Mouse (Mus musculus) kidney, embryonic 16.5 days (tissue): ENCODE data around the gene Ifna15. TPM values are rescaled to one million over a fixed set of nuclear protein-coding genes. Genes with fewer than 3 reads are reported as not detected.

ENCODE experiments used
- ATAC-seq: fragments of 200-750 bp; cut with Nextera tagmentation; 2 replicates; pipeline ENCODE4 v1.8.0; 2017; ENCODE audit warnings: moderate TSS enrichment; ENCODE audit not compliant: low FRiP score, low TSS enrichment
- H3K27ac ChIP-seq: fragments of 300-500 bp; sonication (generic); 2 replicates; pipeline ENCODE4 v1.5.1; 2014; ENCODE audit warnings: low read length
- H3K27me3 ChIP-seq: fragments of 300-500 bp; sonication (generic); 2 replicates; pipeline ENCODE4 v1.6.1; 2014; ENCODE audit warnings: low read length, control low read depth, mixed read lengths; ENCODE audit not compliant: insufficient read depth
- H3K36me3 ChIP-seq: fragments of 300-500 bp; sonication (generic); 2 replicates; pipeline ENCODE4 v1.6.1; 2014; ENCODE audit warnings: low read length, control low read depth, mixed read lengths; ENCODE audit not compliant: insufficient read depth
- H3K4me1 ChIP-seq: fragments of 300-500 bp; sonication (generic); 2 replicates; pipeline ENCODE4 v1.6.1; 2014; ENCODE audit warnings: low read length, control low read depth, mixed read lengths; ENCODE audit not compliant: insufficient read depth
- H3K4me2 ChIP-seq: fragments of 300-500 bp; sonication (generic); replicated peaks from 2 replicates; pipeline ENCODE4 v1.6.1; 2014; ENCODE audit warnings: low read depth, low read length
- H3K4me3 ChIP-seq: fragments of 300-500 bp; sonication (generic); 2 replicates; pipeline ENCODE4 v1.5.1; 2014; ENCODE audit warnings: mild to moderate bottlenecking, low read length
- H3K9ac ChIP-seq: fragments of 300-500 bp; sonication (generic); replicated peaks from 2 replicates; pipeline ENCODE4 v1.6.1; 2014; ENCODE audit warnings: low read length
- H3K9me3 ChIP-seq: fragments of 300-500 bp; sonication (generic); 2 replicates; pipeline ENCODE4 v1.6.1; 2016; ENCODE audit warnings: low read length, control low read depth
- WGBS: fragments of 180-500 bp; shearing (Covaris S2); extraction: QIAGEN DNeasy Blood & Tissue Kit; methylation state at CpG from one replicate; pipeline ENCODE4 v1.1.7; 2014; 5-methylcytosine and 5-hydroxymethylcytosine counted together
- polyA plus RNA-seq: library from polyadenylated mRNA; unstranded; fragments of >200 nt; fragmentation: Nextera tagmentation; extraction: Ambion mirVana; gene quantifications from 2 replicates; pipeline ENCODE4 v1.2.1, GENCODE M21; 2015

Gene Ifna15
- polyA plus RNA-seq, 1 experiment from 2014 or later: not detected

- H3K4me1 ChIP-seq: 0 out of 2 replicates have a peak, but pooled peaks cover 6% of the 10 kb centered on the region
- H3K4me2 ChIP-seq: peak overlapping the region; percentile 23; the same call in 1 of the 2 replicates
- no peaks in the 10 kb centered on the region for H3K9me3 ChIP-seq
- no peak overlapping the region for H3K4me3 ChIP-seq
- H3K9ac ChIP-seq: no peak overlapping the region
- peak; percentile 80 for ATAC-seq
- H3K36me3 ChIP-seq: no peaks in the 10 kb centered on the region
- 25% methylated on average over 4 of the region's 4 CpGs for WGBS
- peak overlapping the region; percentile 66; the same call in 1 of the 2 replicates for H3K27ac ChIP-seq
- no peaks in the 10 kb centered on the region for H3K27me3 ChIP-seq
Observed at GRCm38 (mm10) chr4:88515711-88516211, 42.3 kb downstream of the Ifna15 start.

DNA sequence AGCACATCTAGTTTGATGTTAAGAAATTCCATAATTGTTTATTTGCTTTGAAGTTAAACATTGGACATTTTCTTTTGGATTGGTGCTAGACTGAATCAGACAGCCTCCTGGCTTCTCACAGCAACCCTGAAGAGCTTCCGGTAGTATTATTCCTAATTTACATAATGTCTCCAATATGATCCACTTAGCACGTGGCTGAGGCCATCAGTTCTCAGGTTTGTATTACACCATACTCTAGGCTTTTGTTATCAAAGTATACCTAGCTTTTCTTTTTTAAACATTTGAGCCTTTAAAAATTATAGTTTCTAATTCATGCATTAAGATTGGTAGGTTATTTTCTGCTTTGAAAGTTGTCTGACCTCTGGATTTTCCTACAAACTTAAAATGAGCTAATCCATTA, 42.8 kb downstream of the Ifna15 start:
- peak overlapping the region; percentile 66; the same call in 1 of the 2 replicates for H3K27ac ChIP-seq

DNA sequence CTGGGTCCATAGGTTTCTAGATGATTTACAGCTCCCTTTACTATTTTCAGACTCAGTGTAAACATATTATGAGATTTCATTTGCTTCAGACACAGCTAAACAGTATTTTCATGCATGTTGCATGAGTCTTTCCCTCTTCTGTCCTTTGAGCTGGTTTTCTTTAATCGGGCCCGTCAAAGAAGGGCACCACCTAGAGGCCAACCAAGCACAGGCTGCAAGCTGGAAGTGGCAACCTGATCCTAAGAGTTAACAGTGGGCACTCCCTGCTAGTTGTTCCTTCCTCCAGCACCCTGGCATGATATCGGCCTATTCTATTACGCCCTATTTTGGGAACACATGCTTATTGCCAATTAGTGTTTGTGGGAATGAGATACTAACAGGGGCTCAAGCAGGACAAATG, 43.6 kb downstream of the Ifna15 start:
- Histone ChIP-seq H3K4me2 (no peak overlapping the region), H3K9ac (no peak overlapping the region), H3K27me3 (no peaks in the 10 kb centered on the region), H3K9me3 (no peaks in the 10 kb centered on the region), H3K27ac (no peak overlapping the region), H3K36me3 (no peaks in the 10 kb centered on the region), H3K4me1 (0 out of 2 replicates have a peak, but pooled peaks cover 6% of the 10 kb centered on the region), H3K4me3 (no peak overlapping the region)
- ATAC-seq: peak; percentile 60; the same call in 1 of the 2 replicates
- 33% methylated on average over 4 of the region's 4 CpGs for WGBS

More for the DNA sequence above, 42.8 kb downstream of the Ifna15 start:
- no peaks in the 10 kb centered on the region for H3K27me3 ChIP-seq
- ATAC-seq: no peak
- H3K4me3 ChIP-seq: no peak overlapping the region
- H3K9ac ChIP-seq: no peak overlapping the region
- H3K4me2 ChIP-seq: peak overlapping the region; percentile 23; the same call in 1 of the 2 replicates
- 0 out of 2 replicates have a peak, but pooled peaks cover 6% of the 10 kb centered on the region for H3K4me1 ChIP-seq
- H3K9me3 ChIP-seq: no peaks in the 10 kb centered on the region
- no peaks in the 10 kb centered on the region for H3K36me3 ChIP-seq
- 58% methylated on average over 2 of the region's 2 CpGs for WGBS

- 0 out of 2 replicates have a peak, but pooled peaks cover 6% of the 10 kb centered on the region for H3K4me1 ChIP-seq
- H3K4me2 ChIP-seq: no peak overlapping the region
- H3K9me3 ChIP-seq: no peaks in the 10 kb centered on the region
- no peak overlapping the region for H3K27ac ChIP-seq
- H3K27me3 ChIP-seq: no peaks in the 10 kb centered on the region
- WGBS: 93% methylated on average over 4 of the region's 4 CpGs
- no peaks in the 10 kb centered on the region for H3K36me3 ChIP-seq
- H3K4me3 ChIP-seq: no peak overlapping the region
- H3K9ac ChIP-seq: no peak overlapping the region
- ATAC-seq: no peak
Observed at GRCm38 (mm10) chr4:88513743-88514142, 44.3 kb downstream of the Ifna15 start.

Other genes starting within 250 kb of the Ifna15 start
- gene Hacd4, start 119.3 kb downstream of the Ifna15 start, polyA plus RNA-seq: 20.3 and 21.1 TPM in 2 replicates
- not detected in 2 replicates for gene Ifnb1, start 35.5 kb downstream of the Ifna15 start, polyA plus RNA-seq
- not detected in 2 replicates for gene Ifna14, start 13.6 kb upstream of the Ifna15 start, polyA plus RNA-seq
- gene Ifna9, start 34.1 kb upstream of the Ifna15 start, polyA plus RNA-seq: not detected in 2 replicates
- not detected in 2 replicates for gene Ifna12, start 45.1 kb upstream of the Ifna15 start, polyA plus RNA-seq
- gene C87499, start 76.2 kb upstream of the Ifna15 start, polyA plus RNA-seq: not detected in 2 replicates
- gene Ifna13, start 86.2 kb upstream of the Ifna15 start, polyA plus RNA-seq: not detected in 2 replicates
- gene Ifna16, start 118.7 kb upstream of the Ifna15 start, polyA plus RNA-seq: not detected in 2 replicates
- not detected in 2 replicates for gene Ifna2, start 125.7 kb upstream of the Ifna15 start, polyA plus RNA-seq
- not detected in 2 replicates for gene Ifnab, start 133.1 kb upstream of the Ifna15 start, polyA plus RNA-seq
- 1.3 and 1.4 TPM in 2 replicates for gene Gm26566, start 163.6 kb upstream of the Ifna15 start, polyA plus RNA-seq
- gene Klhl9, start 164.2 kb upstream of the Ifna15 start, polyA plus RNA-seq: 95.4 and 97.6 TPM in 2 replicates
- gene Gm13271, start 196.6 kb upstream of the Ifna15 start, polyA plus RNA-seq: not detected in 2 replicates
- gene Gm13283, start 201.9 kb upstream of the Ifna15 start, polyA plus RNA-seq: 0.31 and 0.36 TPM in 2 replicates
- not detected in 2 replicates for gene Gm13290, start 215.6 kb upstream of the Ifna15 start, polyA plus RNA-seq
- gene Gm13289, start 218.7 kb upstream of the Ifna15 start, polyA plus RNA-seq: not detected in 2 replicates
- not detected in 2 replicates for gene Gm13272, start 221.6 kb upstream of the Ifna15 start, polyA plus RNA-seq
- gene Ifnz, start 223.9 kb upstream of the Ifna15 start, polyA plus RNA-seq: 0.58 TPM in 1 of 2 replicates, not detected in the other
- 0.37 TPM in 1 of 2 replicates, not detected in the other for gene Gm13276, start 227.5 kb upstream of the Ifna15 start, polyA plus RNA-seq
- gene Gm13277, start 230.4 kb upstream of the Ifna15 start, polyA plus RNA-seq: not detected in 2 replicates
- not detected in 2 replicates for gene Gm13278, start 233.3 kb upstream of the Ifna15 start, polyA plus RNA-seq
- gene Gm13275, start 236.2 kb upstream of the Ifna15 start, polyA plus RNA-seq: not detected in 2 replicates
- gene Gm13279, start 239.2 kb upstream of the Ifna15 start, polyA plus RNA-seq: not detected in 2 replicates
- gene Gm13285, start 241.4 kb upstream of the Ifna15 start, polyA plus RNA-seq: 0.96 and 1.8 TPM in 2 replicates
- gene Gm13287, start 245.0 kb upstream of the Ifna15 start, polyA plus RNA-seq: not detected in 2 replicates
- gene Gm13288, start 247.3 kb upstream of the Ifna15 start, polyA plus RNA-seq: 0.05 TPM in 1 of 2 replicates, not detected in the other